Mouse (Mus musculus) frontal cortex, adult (tissue): Measurements from ENCODE around the gene Tada2a.

Source experiments
- ATAC-seq: cut with Nextera tagmentation; 2 replicates; pipeline ENCODE4 v1.9.2; 2017; ENCODE audit warnings: mild to moderate bottlenecking, moderate library complexity, mixed read lengths; ENCODE audit not compliant: low TSS enrichment

Gene Tada2a

GRCm38 (mm10) chr11:84128943-84129798, at the start of gene Tada2a, which contains the start of gene Acaca:
Gene Tada2a, minus strand, starts transcription at chr11:84129600.
Gene Acaca, plus strand, starts transcription at chr11:84129672.
- peak; percentile 84 for ATAC-seq

GRCm38 (mm10) chr11:84178571-84178970, 49.2 kb upstream of the Tada2a start:
- no peak for ATAC-seq

- no peak for ATAC-seq
These were observed 43.4 kb upstream of the Tada2a start for GRCm38 (mm10) chr11:84172539-84173435.

- peak; percentile 95 for ATAC-seq
These were observed 39.4 kb upstream of the Tada2a start for GRCm38 (mm10) chr11:84168701-84169288.

GRCm38 (mm10) chr11:84167046-84167526, 37.7 kb upstream of the Tada2a start, which contains the start of gene Gm11437:
Gene Gm11437, minus strand, starts transcription at chr11:84167476.
- no peak for ATAC-seq

DNA sequence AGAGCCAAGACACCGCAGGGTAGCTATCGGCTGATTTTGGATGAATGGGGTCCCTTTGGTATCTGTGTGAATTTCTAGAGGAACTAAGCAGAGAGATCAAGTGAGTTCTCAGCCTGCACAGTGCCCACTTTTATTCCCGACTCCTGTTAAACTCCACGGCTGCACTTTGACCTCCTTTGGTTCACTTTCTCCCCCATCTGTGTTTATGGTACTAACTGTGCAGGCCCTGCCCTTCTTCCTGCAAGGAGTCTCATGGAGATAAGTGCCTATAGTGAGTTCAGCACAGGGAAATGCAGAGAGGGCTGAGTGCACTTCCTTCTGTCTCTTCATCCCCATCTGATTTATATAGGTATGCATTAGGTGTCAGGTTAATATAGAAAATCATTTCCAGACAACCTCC, 35.2 kb upstream of the Tada2a start:
- ATAC-seq, result no peak

- no peak for ATAC-seq
These were observed 34.7 kb upstream of the Tada2a start for GRCm38 (mm10) chr11:84164123-84164522.

DNA sequence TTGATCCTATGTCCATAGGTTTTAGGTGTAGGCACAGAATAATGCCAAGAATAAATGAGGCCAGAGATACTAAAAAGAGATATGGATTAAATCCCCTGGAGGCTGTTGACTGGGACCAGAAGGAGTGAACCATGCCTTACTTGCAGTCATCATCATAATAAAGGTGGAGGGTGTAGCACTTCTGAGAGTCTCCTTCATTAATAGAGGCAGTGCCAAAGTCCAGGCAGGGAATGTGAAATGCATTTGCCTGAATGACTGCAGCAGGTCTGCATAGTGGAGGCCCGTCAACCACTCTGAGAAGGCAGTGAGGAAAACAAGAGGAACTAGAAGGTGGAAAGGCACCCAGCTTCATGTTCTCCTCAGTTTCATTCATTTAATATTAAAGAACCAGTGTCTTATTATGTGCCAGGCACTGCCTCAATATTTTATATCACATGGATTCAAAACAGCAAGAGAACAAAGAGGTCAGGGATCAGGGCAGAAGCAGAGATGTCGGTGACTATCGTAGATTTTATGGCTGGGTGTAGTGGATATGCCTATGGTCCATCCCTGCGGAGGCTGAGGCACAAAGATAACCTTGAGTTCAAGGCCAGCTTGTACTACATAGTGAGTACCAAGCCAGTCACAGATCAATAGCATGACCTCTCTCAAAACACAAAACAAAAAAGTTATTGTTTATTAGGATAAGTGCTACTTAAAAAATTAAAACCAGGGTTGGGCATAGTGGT, 27.3 kb upstream of the Tada2a start:
- no peak for ATAC-seq

DNA sequence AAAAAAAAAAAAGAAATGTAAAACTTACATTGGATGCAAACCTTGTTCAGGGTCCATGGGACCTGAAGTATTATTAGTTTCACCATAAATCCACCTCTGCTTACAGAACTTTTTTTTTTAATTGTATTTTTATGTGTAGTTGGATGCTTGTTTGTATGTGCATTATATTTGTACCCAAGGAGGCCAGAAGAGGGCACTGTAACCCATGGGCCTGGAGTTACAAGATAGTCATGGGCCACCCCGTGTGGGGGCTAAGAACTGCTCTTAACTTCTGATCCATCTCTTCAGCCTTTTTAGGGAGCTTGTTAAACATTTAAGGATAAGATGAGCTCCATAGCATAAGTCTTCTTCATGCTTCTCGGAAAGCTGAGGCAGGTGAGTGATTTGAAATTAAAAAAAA, 21.5 kb upstream of the Tada2a start:
- ATAC-seq, result no peak

DNA sequence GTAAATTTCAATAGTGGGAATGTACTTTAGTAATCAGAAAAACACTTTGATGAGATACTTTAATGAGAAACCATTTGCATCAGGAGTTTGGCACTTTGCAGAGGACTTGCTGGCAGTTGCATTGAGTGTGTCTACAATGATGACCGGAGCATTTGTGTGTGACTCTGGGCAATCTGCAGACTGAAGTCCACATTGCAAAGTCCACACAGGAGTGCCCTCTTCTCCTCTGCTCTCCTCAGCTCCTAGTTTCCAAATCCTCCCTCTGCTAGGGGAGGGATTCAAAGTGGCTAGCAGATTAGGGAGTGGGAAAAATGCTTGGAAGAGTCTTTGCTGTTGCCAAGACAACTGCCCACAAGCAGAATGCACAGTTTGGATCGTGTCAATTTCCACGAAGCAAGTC, 16.7 kb upstream of the Tada2a start:
- ATAC-seq, result no peak

DNA sequence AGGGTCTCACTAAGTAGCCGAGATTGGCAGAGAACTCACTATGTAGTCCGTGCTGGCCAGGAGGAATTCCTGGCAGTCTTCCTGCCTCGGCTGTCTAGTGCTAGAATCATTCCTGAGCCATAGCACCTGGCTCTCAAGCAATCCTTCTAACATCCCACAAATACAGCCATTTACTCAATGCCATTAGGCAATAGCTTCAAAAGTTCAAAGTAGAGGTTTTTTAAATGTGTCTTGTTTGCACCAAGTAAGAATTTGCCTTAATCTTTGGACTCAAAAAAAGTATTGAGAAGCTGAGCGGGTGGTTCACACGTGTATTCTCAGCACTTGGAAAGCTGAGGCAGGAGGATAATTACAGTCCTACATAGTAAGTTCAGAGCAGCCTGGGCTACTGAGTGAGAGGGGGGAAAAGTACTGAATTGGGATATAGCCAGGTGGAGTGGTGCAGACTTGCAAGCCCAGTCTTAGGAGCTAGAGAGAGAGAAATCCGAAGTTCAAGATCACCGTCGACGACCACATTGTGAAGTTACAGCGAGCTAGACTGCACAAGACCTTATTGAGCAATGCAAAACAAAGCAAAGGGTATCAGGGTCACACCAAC, 15.9 kb upstream of the Tada2a start:
- ATAC-seq, result no peak

DNA sequence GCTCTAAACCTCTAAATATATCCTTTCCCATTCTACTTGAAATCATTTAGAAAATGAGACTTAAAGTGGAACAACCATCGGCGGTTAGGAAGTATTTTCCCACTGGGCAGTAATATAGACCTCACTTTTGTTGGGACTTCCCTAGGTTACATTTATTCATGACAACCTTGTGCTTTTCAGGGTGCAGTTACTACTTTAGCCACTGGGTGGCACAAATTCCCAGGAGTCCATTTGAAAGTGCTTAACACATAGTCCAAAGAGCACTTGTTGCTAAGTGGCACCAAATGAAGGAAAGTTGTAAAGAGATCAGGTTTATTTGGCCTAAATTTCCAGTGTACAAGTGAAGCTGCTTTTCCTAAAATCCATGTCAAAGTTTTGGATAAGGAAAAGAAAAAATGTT, 12.4 kb upstream of the Tada2a start:
- no peak for ATAC-seq

GRCm38 (mm10) chr11:84136453-84136852, 7.1 kb upstream of the Tada2a start:
- ATAC-seq, result no peak

GRCm38 (mm10) chr11:84134331-84134860, 5.0 kb upstream of the Tada2a start:
- no peak for ATAC-seq

- peak; percentile 25 for ATAC-seq
These were observed 392 bp upstream of the Tada2a start for GRCm38 (mm10) chr11:84129799-84130185.

- ATAC-seq, result no peak
These were observed 1.4 kb downstream of the Tada2a start for GRCm38 (mm10) chr11:84127977-84128376.

DNA sequence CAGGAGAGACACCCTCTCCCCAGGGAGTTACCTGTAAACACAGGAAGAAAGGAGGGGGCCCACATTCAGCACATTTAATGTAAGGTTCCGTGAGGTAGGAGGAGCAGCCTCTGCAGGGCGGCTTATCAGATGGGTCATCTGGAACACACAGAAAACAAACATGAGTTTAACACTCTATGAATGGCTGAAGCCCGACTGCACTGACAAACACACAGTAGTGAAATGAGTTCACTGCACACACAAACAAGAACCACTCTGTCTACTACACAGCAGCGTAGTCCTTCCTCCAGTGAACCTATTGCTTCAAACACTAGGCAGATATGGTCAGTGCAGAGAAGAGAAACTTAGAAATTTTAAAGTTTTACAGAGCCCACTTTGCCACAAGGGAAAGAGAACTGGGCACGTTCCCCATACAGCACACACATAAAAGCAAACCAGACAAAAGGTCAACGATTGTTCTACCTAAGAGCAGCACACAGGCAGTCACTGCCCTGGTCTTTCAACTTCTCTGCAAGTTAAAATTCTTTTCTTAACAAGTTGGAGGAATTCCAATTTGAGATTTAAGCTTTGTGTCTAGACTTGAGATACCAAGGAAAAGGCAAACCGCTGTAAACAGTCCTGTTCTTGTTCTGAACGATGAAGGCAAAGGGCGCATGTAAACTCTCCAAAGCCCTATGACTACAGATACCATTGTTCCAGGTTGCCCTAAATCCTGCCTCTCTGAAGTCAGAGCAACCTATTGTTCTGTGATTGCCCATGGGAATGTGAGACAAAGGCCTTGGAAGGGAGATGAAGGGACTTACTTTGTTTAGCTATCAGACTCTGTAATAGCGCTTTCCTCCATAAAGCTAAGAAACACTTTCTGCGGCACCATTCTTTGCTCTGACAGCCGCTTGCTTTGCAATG, 8.1 kb downstream of the Tada2a start:
- no peak for ATAC-seq

- no peak for ATAC-seq
These were observed 12.0 kb downstream of the Tada2a start for GRCm38 (mm10) chr11:84117431-84117830.

DNA sequence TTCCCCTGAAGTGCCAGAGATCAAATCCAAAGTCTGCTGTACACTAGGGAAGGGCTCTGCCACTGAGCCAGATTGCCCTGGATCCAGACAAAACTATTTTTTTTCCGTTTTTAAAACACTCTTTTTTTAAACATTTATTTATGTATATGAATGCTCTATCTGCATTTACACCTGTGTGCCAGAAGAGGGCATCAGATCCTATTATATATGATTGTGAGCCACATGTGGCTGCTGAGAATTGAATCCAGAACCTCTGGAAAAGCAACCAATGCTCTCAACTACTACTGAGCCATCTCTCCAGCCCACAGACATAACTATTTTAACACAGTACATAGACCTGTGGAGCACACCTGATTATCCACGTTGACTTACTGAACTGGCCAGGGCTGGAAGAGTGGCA, 13.2 kb downstream of the Tada2a start:
- ATAC-seq, result no peak

DNA sequence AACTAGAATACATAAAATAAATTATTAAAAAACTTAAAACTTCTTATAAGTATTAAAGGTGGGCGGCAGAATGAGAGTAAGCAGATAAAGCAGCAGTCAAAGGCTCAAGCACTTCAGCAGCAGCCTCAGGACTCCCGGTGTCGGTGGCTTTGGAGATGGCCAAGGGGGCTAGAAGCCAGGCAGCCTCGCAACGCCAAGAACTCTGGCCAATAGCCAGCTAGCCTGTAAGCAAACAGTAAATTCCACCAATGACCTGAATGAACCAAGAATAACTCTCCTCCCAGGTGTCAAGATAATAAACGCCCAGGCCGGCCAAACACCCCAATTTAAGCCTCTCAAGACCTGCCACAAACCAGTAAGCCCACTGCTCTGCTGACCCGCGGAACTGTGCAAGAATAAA, 13.8 kb downstream of the Tada2a start:
- no peak for ATAC-seq
